Mouse (Mus musculus): ENCODE measurements around the gene Esr2. TPM values are rescaled to one million over a fixed set of nuclear protein-coding genes. Genes with fewer than 3 reads are reported as not detected.

Gene Esr2
- polyA plus RNA-seq, 1 experiment: 0.02 TPM

- Histone ChIP-seq H3K27ac (ENCODE audit: insufficient read depth, low read length) (no peak overlapping the region), H3K4me1 (ENCODE audit: control insufficient read depth, insufficient read depth, insufficient read length) (no peaks in the 10 kb centered on the region), H3K27me3 (ENCODE audit: control insufficient read depth, insufficient read depth, low read length) (no peaks in the 10 kb centered on the region), H3K36me3 (ENCODE audit: control insufficient read depth, insufficient read depth, low read length) (no peaks in the 10 kb centered on the region), H3K4me3 (ENCODE audit: extremely low read depth, insufficient read depth, insufficient read length) (no peak overlapping the region)
- DNase-seq (ENCODE audit: low read depth in 1 of 2, low spot score in 2 of 2): no peak
- TF ChIP-seq CTCF (IDR thresholded peaks at IDR 0.05; ENCODE audit: extremely low read depth, insufficient read depth, insufficient read length, insufficient replicate concordance): no peak
- no peak for TF ChIP-seq POLR2A (IDR thresholded peaks at IDR 0.05; ENCODE audit: low read depth, low read length)
- WGBS: 74% methylated on average over 6 of the region's 6 CpGs
Observed at GRCm38 (mm10) chr12:76184271-76184670, 7.2 kb upstream of the Esr2 start.

- DNase-seq (ENCODE audit: low read depth in 1 of 2, low spot score in 2 of 2): no peak
- 87% methylated on average over 6 of the region's 6 CpGs for WGBS
- no peak for TF ChIP-seq CTCF (IDR thresholded peaks at IDR 0.05; ENCODE audit: extremely low read depth, insufficient read depth, insufficient read length, insufficient replicate concordance)
- TF ChIP-seq POLR2A (IDR thresholded peaks at IDR 0.05; ENCODE audit: low read depth, low read length): no peak
Observed at GRCm38 (mm10) chr12:76182831-76183230, 5.8 kb upstream of the Esr2 start.

GRCm38 (mm10) chr12:76181471-76181870 lies 4.4 kb upstream of the Esr2 start:
- 59% methylated on average over 8 of the region's 8 CpGs for WGBS
- H3K27me3 ChIP-seq (ENCODE audit: control insufficient read depth, insufficient read depth, low read length): 0 out of 2 replicates have a peak, but pooled peaks cover 5% of the 10 kb centered on the region
- H3K4me1 ChIP-seq (ENCODE audit: control insufficient read depth, insufficient read depth, insufficient read length): no peaks in the 10 kb centered on the region
- TF ChIP-seq POLR2A (IDR thresholded peaks at IDR 0.05; ENCODE audit: low read depth, low read length) (no peak), CTCF (IDR thresholded peaks at IDR 0.05; ENCODE audit: extremely low read depth, insufficient read depth, insufficient read length, insufficient replicate concordance) (no peak)
- H3K27ac ChIP-seq (ENCODE audit: insufficient read depth, low read length): no peak overlapping the region
- no peak for DNase-seq (ENCODE audit: low read depth in 1 of 2, low spot score in 2 of 2)
- H3K4me3 ChIP-seq (ENCODE audit: extremely low read depth, insufficient read depth, insufficient read length): no peak overlapping the region
- no peaks in the 10 kb centered on the region for H3K36me3 ChIP-seq (ENCODE audit: control insufficient read depth, insufficient read depth, low read length)

More at GRCm38 (mm10) chr12:76182831-76183230, 5.8 kb upstream of the Esr2 start:
- Histone ChIP-seq H3K4me1 (ENCODE audit: control insufficient read depth, insufficient read depth, insufficient read length) (no peaks in the 10 kb centered on the region), H3K36me3 (ENCODE audit: control insufficient read depth, insufficient read depth, low read length) (no peaks in the 10 kb centered on the region), H3K4me3 (ENCODE audit: extremely low read depth, insufficient read depth, insufficient read length) (no peak overlapping the region), H3K27me3 (ENCODE audit: control insufficient read depth, insufficient read depth, low read length) (no peaks in the 10 kb centered on the region), H3K27ac (ENCODE audit: insufficient read depth, low read length) (no peak overlapping the region)

GRCm38 (mm10) chr12:76180442-76180841 lies 3.4 kb upstream of the Esr2 start:
- Histone ChIP-seq H3K27me3 (ENCODE audit: control insufficient read depth, insufficient read depth, low read length) (0 out of 2 replicates have a peak, but pooled peaks cover 5% of the 10 kb centered on the region), H3K4me3 (ENCODE audit: extremely low read depth, insufficient read depth, insufficient read length) (no peak overlapping the region), H3K27ac (ENCODE audit: insufficient read depth, low read length) (no peak overlapping the region), H3K36me3 (ENCODE audit: control insufficient read depth, insufficient read depth, low read length) (no peaks in the 10 kb centered on the region), H3K4me1 (ENCODE audit: control insufficient read depth, insufficient read depth, insufficient read length) (no peaks in the 10 kb centered on the region)
- WGBS: 82% methylated on average over 6 of the region's 6 CpGs
- DNase-seq (ENCODE audit: low read depth in 1 of 2, low spot score in 2 of 2): no peak
- TF ChIP-seq CTCF (IDR thresholded peaks at IDR 0.05; ENCODE audit: extremely low read depth, insufficient read depth, insufficient read length, insufficient replicate concordance) (no peak), POLR2A (IDR thresholded peaks at IDR 0.05; ENCODE audit: low read depth, low read length) (no peak)

- Histone ChIP-seq H3K27ac (ENCODE audit: insufficient read depth, low read length) (no peak overlapping the region), H3K27me3 (ENCODE audit: control insufficient read depth, insufficient read depth, low read length) (0 out of 2 replicates have a peak, but pooled peaks cover 5% of the 10 kb centered on the region), H3K4me1 (ENCODE audit: control insufficient read depth, insufficient read depth, insufficient read length) (no peaks in the 10 kb centered on the region), H3K36me3 (ENCODE audit: control insufficient read depth, insufficient read depth, low read length) (no peaks in the 10 kb centered on the region), H3K4me3 (ENCODE audit: extremely low read depth, insufficient read depth, insufficient read length) (no peak overlapping the region)
- WGBS: 46% methylated on average over 4 of the region's 4 CpGs
- TF ChIP-seq CTCF (IDR thresholded peaks at IDR 0.05; ENCODE audit: extremely low read depth, insufficient read depth, insufficient read length, insufficient replicate concordance): no peak
- DNase-seq (ENCODE audit: low read depth in 1 of 2, low spot score in 2 of 2): no peak
Observed at GRCm38 (mm10) chr12:76179527-76179926, 2.5 kb upstream of the Esr2 start.

- Histone ChIP-seq H3K27ac (ENCODE audit: insufficient read depth, low read length) (no peak overlapping the region), H3K27me3 (ENCODE audit: control insufficient read depth, insufficient read depth, low read length) (0 out of 2 replicates have a peak, but pooled peaks cover 5% of the 10 kb centered on the region), H3K4me1 (ENCODE audit: control insufficient read depth, insufficient read depth, insufficient read length) (no peaks in the 10 kb centered on the region), H3K36me3 (ENCODE audit: control insufficient read depth, insufficient read depth, low read length) (no peaks in the 10 kb centered on the region), H3K4me3 (ENCODE audit: extremely low read depth, insufficient read depth, insufficient read length) (no peak overlapping the region)
- 57% methylated on average over 5 of the region's 5 CpGs for WGBS
- no peak for TF ChIP-seq CTCF (IDR thresholded peaks at IDR 0.05; ENCODE audit: extremely low read depth, insufficient read depth, insufficient read length, insufficient replicate concordance)
- TF ChIP-seq POLR2A (IDR thresholded peaks at IDR 0.05; ENCODE audit: low read depth, low read length): no peak
- DNase-seq (ENCODE audit: low read depth in 1 of 2, low spot score in 2 of 2): no peak
Observed at GRCm38 (mm10) chr12:76179051-76179450, 2.0 kb upstream of the Esr2 start.

- H3K27me3 ChIP-seq (ENCODE audit: control insufficient read depth, insufficient read depth, low read length): 0 out of 2 replicates have a peak, but pooled peaks cover 5% of the 10 kb centered on the region
- H3K4me3 ChIP-seq (ENCODE audit: extremely low read depth, insufficient read depth, insufficient read length): no peak overlapping the region
- no peaks in the 10 kb centered on the region for H3K4me1 ChIP-seq (ENCODE audit: control insufficient read depth, insufficient read depth, insufficient read length)
- 46% methylated on average over 16 of the region's 16 CpGs for WGBS
- no peak overlapping the region for H3K27ac ChIP-seq (ENCODE audit: insufficient read depth, low read length)
- no peaks in the 10 kb centered on the region for H3K36me3 ChIP-seq (ENCODE audit: control insufficient read depth, insufficient read depth, low read length)
- TF ChIP-seq CTCF (IDR thresholded peaks at IDR 0.05; ENCODE audit: extremely low read depth, insufficient read depth, insufficient read length, insufficient replicate concordance) (peak; percentile 87), POLR2A (IDR thresholded peaks at IDR 0.05; ENCODE audit: low read depth, low read length) (no peak)
- peak; percentile 17 to 58 for DNase-seq (ENCODE audit: low read depth in 1 of 2, low spot score in 2 of 2)
Observed at GRCm38 (mm10) chr12:76177864-76178518, 932 bp upstream of the Esr2 start.
